Mouse (Mus musculus) urinary bladder, postnatal 25 days (tissue): ENCODE results near the gene Hsd17b7.
"Not testable (repeated sequence)": the region's sequence is repeated elsewhere in the genome, so short reads cannot be mapped to it uniquely, and the experiment has no call there.

Experiments used
- DNase-seq: peaks from one replicate; pipeline ENCODE4 v3.0.0; 2022; ENCODE audit warnings: low spot score

Hsd17b7 gene

GRCm38 (mm10) chr1:169968792-169969515 is at the start of gene Hsd17b7:
TSS of gene Hsd17b7 (minus strand) at chr1:169969241.
- peak; percentile 94 for DNase-seq

- DNase-seq, result no peak
These were observed 45.7 kb upstream of the Hsd17b7 start for GRCm38 (mm10) chr1:170014784-170015183.

- no peak for DNase-seq
These were observed 41.9 kb upstream of the Hsd17b7 start for GRCm38 (mm10) chr1:170010716-170011505.

- no peak for DNase-seq
These were observed 40.3 kb upstream of the Hsd17b7 start for GRCm38 (mm10) chr1:170009296-170009695.

- no peak for DNase-seq
These were observed 39.6 kb upstream of the Hsd17b7 start for GRCm38 (mm10) chr1:170008432-170009220.

- no peak for DNase-seq
These were observed 37.5 kb upstream of the Hsd17b7 start for GRCm38 (mm10) chr1:170006516-170006915.

GRCm38 (mm10) chr1:170005297-170005696 is 36.3 kb upstream of the Hsd17b7 start:
- DNase-seq, result no peak

- DNase-seq, result not testable (repeated sequence)
These were observed 24.9 kb upstream of the Hsd17b7 start for GRCm38 (mm10) chr1:169993901-169994300.

GRCm38 (mm10) chr1:169986166-169986565 is 17.1 kb upstream of the Hsd17b7 start:
- DNase-seq, result no peak

- DNase-seq, result no peak
These were observed 8.6 kb upstream of the Hsd17b7 start for GRCm38 (mm10) chr1:169977621-169978020.

GRCm38 (mm10) chr1:169971998-169972397 is 3.0 kb upstream of the Hsd17b7 start:
- no peak for DNase-seq

- no peak for DNase-seq
These were observed 1.9 kb upstream of the Hsd17b7 start for GRCm38 (mm10) chr1:169970936-169971335.

GRCm38 (mm10) chr1:169969516-169969886 is 460 bp upstream of the Hsd17b7 start:
- DNase-seq, result no peak

GRCm38 (mm10) chr1:169953106-169953505 is 15.9 kb downstream of the Hsd17b7 start:
- no peak for DNase-seq

- no peak for DNase-seq
These were observed 16.4 kb downstream of the Hsd17b7 start for GRCm38 (mm10) chr1:169952636-169953035.

- no peak for DNase-seq
These were observed 17.5 kb downstream of the Hsd17b7 start for GRCm38 (mm10) chr1:169951561-169951960.

GRCm38 (mm10) chr1:169950651-169951050 is 18.4 kb downstream of the Hsd17b7 start:
- DNase-seq, result no peak

- DNase-seq, result no peak
These were observed 19.1 kb downstream of the Hsd17b7 start for GRCm38 (mm10) chr1:169949981-169950380.

- DNase-seq, result no peak
These were observed 20.2 kb downstream of the Hsd17b7 start for GRCm38 (mm10) chr1:169948866-169949265.

GRCm38 (mm10) chr1:169948280-169948679 is 20.8 kb downstream of the Hsd17b7 start:
- no peak for DNase-seq

- no peak for DNase-seq
These were observed 21.4 kb downstream of the Hsd17b7 start for GRCm38 (mm10) chr1:169947654-169948053.

- DNase-seq, result no peak
These were observed 23.0 kb downstream of the Hsd17b7 start for GRCm38 (mm10) chr1:169946004-169946403.

GRCm38 (mm10) chr1:169939345-169939744 is 29.7 kb downstream of the Hsd17b7 start:
- peak; percentile 40 for DNase-seq
